Mouse (Mus musculus): Measurements from ENCODE around the gene Doc2g. TPM values are rescaled to one million over a fixed set of nuclear protein-coding genes. Genes with fewer than 3 reads are reported as not detected.

Gene Doc2g
- polyA plus RNA-seq, 1 experiment = 2.5 TPM

DNA sequence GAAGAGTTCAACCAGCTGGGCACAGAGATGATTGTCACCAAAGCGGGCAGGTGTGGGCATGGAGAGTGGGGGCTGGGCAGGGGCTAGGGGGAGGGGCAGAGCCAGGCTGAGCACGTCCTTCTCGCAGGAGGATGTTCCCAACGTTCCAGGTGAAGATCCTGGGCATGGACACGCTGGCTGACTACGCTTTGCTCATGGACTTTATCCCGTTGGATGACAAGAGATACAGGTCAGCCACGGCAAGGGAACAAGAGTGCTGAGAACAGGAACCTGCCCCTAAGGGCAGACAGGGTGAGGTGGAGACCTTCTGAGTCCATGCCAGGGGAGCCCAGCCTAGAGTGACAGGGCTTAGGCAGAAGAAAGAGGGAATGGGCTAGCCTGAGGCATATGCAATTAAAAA, 6.4 kb upstream of the Doc2g start:
- TF ChIP-seq SRF (IDR thresholded peaks at IDR 0.05; ENCODE audit: control insufficient read depth, insufficient read length, low read depth) (no peak), TCF12 (IDR thresholded peaks at IDR 0.05; ENCODE audit: insufficient read depth, poor library complexity, severe bottlenecking) (no peak), MAX (IDR thresholded peaks at IDR 0.05; ENCODE audit: low read depth) (no peak), CEBPB (IDR thresholded peaks at IDR 0.05; ENCODE audit: insufficient read depth, poor library complexity, severe bottlenecking) (no peak), MYOG (IDR thresholded peaks at IDR 0.05; ENCODE audit: control insufficient read depth in 1 of 3, insufficient read depth in 1 of 3, insufficient read length in 2 of 3, low read depth in 2 of 3) (no peak), E2F4 (IDR thresholded peaks at IDR 0.05; ENCODE audit: insufficient read depth) (no peak), REST (IDR thresholded peaks at IDR 0.05; ENCODE audit: insufficient read depth, insufficient read length) (no peak), TCF3 (IDR thresholded peaks at IDR 0.05; ENCODE audit: insufficient read length, low read depth) (no peak), MYOD1 (IDR thresholded peaks at IDR 0.05; ENCODE audit: control insufficient read depth in 1 of 3, insufficient read length in 2 of 3, low read depth in 2 of 3) (no peak), POLR2A (IDR thresholded peaks at IDR 0.05; ENCODE audit: insufficient read length, low read depth) (no peak), USF1 (IDR thresholded peaks at IDR 0.05; ENCODE audit: low read depth) (no peak), POLR2AphosphoS2 (IDR thresholded peaks at IDR 0.05; ENCODE audit: insufficient read length, low read depth) (no peak)
- no peak overlapping the region for H3K4me3 ChIP-seq
- no peaks in the 10 kb centered on the region for H3K79me2 ChIP-seq (ENCODE audit: control insufficient read depth, insufficient read depth)
- H3ac ChIP-seq (ENCODE audit: control insufficient read depth, insufficient read length) = no peak overlapping the region
- peaks cover 18% of the 10 kb centered on the region for H3K27me3 ChIP-seq (ENCODE audit: control insufficient read depth, insufficient read depth, insufficient read length)
- no peak overlapping the region for H3K4me2 ChIP-seq (ENCODE audit: low read depth)
- no peaks in the 10 kb centered on the region for H3K36me3 ChIP-seq (ENCODE audit: control insufficient read depth, insufficient read depth)

DNA sequence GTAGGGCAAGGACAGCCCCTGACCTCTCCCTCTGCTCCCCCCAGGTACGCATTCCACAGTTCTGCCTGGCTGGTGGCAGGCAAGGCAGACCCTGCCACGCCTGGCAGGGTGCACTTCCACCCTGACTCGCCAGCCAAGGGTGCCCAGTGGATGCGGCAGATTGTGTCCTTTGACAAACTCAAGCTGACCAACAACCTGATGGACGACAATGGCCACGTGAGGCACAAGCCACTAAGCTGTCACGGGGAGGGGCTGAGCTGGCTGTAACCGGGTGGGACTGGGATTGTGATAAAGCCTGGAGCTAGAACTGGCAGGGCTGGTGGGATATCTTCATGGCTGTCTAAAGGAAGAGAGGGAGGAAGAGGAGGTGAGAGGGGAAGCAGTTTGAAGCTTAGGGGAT, 5.9 kb upstream of the Doc2g start:
- Histone ChIP-seq H3K4me2 (ENCODE audit: low read depth) (no peak overlapping the region), H3ac (ENCODE audit: control insufficient read depth, insufficient read length) (no peak overlapping the region), H3K36me3 (ENCODE audit: control insufficient read depth, insufficient read depth) (no peaks in the 10 kb centered on the region), H3K4me3 (no peak overlapping the region), H3K27me3 (ENCODE audit: control insufficient read depth, insufficient read depth, insufficient read length) (peaks cover 13% of the 10 kb centered on the region), H3K79me2 (ENCODE audit: control insufficient read depth, insufficient read depth) (no peaks in the 10 kb centered on the region)
- no peak for TF ChIP-seq POLR2AphosphoS2 (IDR thresholded peaks at IDR 0.05; ENCODE audit: insufficient read length, low read depth)
- no peak for TF ChIP-seq CEBPB (IDR thresholded peaks at IDR 0.05; ENCODE audit: insufficient read depth, poor library complexity, severe bottlenecking)
- no peak for TF ChIP-seq E2F4 (IDR thresholded peaks at IDR 0.05; ENCODE audit: insufficient read depth)
- TF ChIP-seq USF1 (IDR thresholded peaks at IDR 0.05; ENCODE audit: low read depth) = no peak
- no peak for TF ChIP-seq REST (IDR thresholded peaks at IDR 0.05; ENCODE audit: insufficient read depth, insufficient read length)
- TF ChIP-seq TCF3 (IDR thresholded peaks at IDR 0.05; ENCODE audit: insufficient read length, low read depth) = no peak

DNA sequence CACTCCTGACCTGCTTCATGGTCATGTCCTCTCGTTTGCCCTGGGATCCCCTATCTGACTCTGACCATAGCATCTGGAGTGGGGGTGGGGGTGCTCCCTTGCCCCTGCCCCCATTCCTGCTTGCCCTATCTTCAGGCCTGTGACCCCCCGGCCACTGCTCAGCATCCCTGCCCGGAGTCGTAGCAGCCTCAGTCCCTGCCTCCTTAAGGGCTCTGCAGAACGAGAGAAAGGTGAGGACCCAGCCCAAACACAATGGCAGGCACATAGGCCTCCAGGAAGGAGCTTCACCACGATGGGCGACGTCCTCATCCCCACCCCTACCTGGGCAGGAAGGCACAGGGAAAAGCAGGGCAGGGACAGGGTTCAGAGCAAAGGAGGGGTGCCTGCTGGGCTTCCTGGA, 4.8 kb upstream of the Doc2g start:
- Histone ChIP-seq H3K27me3 (ENCODE audit: control insufficient read depth, insufficient read depth, insufficient read length) (peaks cover 2% of the 10 kb centered on the region), H3ac (ENCODE audit: control insufficient read depth, insufficient read length) (no peak overlapping the region), H3K36me3 (ENCODE audit: control insufficient read depth, insufficient read depth) (no peaks in the 10 kb centered on the region), H3K4me2 (ENCODE audit: low read depth) (no peak overlapping the region), H3K4me3 (no peak overlapping the region), H3K79me2 (ENCODE audit: control insufficient read depth, insufficient read depth) (no peaks in the 10 kb centered on the region)
- TF ChIP-seq TCF12 (IDR thresholded peaks at IDR 0.05; ENCODE audit: insufficient read depth, poor library complexity, severe bottlenecking) (no peak), POLR2AphosphoS2 (IDR thresholded peaks at IDR 0.05; ENCODE audit: insufficient read length, low read depth) (no peak), REST (IDR thresholded peaks at IDR 0.05; ENCODE audit: insufficient read depth, insufficient read length) (no peak), MYOD1 (IDR thresholded peaks at IDR 0.05; ENCODE audit: control insufficient read depth in 1 of 3, insufficient read length in 2 of 3, low read depth in 2 of 3) (no peak), MYOG (IDR thresholded peaks at IDR 0.05; ENCODE audit: control insufficient read depth in 1 of 3, insufficient read depth in 1 of 3, insufficient read length in 2 of 3, low read depth in 2 of 3) (no peak), CEBPB (IDR thresholded peaks at IDR 0.05; ENCODE audit: insufficient read depth, poor library complexity, severe bottlenecking) (no peak), USF1 (IDR thresholded peaks at IDR 0.05; ENCODE audit: low read depth) (no peak), POLR2A (IDR thresholded peaks at IDR 0.05; ENCODE audit: insufficient read length, low read depth) (no peak), MAX (IDR thresholded peaks at IDR 0.05; ENCODE audit: low read depth) (no peak), E2F4 (IDR thresholded peaks at IDR 0.05; ENCODE audit: insufficient read depth) (no peak), TCF3 (IDR thresholded peaks at IDR 0.05; ENCODE audit: insufficient read length, low read depth) (no peak), SRF (IDR thresholded peaks at IDR 0.05; ENCODE audit: control insufficient read depth, insufficient read length, low read depth) (no peak)

DNA sequence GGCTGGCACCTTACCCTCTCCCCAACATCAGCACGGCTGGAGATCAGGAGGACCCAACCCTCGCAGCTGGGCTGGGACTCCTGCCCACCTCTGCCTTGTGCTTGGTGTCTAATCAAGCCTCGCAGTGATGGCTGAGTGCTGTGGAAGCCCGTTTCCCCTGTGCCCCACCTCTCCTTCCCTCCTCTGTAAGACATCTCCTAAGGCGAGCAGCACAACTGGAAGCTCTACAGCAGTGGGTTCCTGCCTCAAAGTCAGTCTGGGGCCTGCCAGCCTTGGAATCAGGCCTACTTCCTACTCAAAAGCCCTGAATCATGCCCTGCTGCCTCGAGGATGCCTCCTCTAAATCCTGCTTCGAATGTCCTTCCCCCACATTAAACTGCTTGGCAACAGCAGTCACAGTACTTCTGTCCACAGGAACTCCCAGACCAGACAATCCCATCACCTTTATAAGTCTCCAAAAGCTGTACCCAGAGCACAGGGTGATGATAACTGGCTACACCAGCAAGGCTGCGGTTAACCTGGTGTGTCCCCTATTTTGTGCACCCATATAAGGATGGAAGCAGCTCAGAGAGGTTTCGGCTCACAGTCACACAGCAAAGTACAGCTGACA, 3.9 kb upstream of the Doc2g start:
- Histone ChIP-seq H3ac (ENCODE audit: control insufficient read depth, insufficient read length) (no peak overlapping the region), H3K27me3 (ENCODE audit: control insufficient read depth, insufficient read depth, insufficient read length) (no peaks in the 10 kb centered on the region), H3K4me3 (peak overlapping the region; percentile 35), H3K36me3 (ENCODE audit: control insufficient read depth, insufficient read depth) (no peaks in the 10 kb centered on the region), H3K79me2 (ENCODE audit: control insufficient read depth, insufficient read depth) (no peaks in the 10 kb centered on the region), H3K4me2 (ENCODE audit: low read depth) (peak overlapping the region; percentile 87)
- no peak for TF ChIP-seq POLR2A (IDR thresholded peaks at IDR 0.05; ENCODE audit: insufficient read length, low read depth)
- TF ChIP-seq SRF (IDR thresholded peaks at IDR 0.05; ENCODE audit: control insufficient read depth, insufficient read length, low read depth) = no peak

DNA sequence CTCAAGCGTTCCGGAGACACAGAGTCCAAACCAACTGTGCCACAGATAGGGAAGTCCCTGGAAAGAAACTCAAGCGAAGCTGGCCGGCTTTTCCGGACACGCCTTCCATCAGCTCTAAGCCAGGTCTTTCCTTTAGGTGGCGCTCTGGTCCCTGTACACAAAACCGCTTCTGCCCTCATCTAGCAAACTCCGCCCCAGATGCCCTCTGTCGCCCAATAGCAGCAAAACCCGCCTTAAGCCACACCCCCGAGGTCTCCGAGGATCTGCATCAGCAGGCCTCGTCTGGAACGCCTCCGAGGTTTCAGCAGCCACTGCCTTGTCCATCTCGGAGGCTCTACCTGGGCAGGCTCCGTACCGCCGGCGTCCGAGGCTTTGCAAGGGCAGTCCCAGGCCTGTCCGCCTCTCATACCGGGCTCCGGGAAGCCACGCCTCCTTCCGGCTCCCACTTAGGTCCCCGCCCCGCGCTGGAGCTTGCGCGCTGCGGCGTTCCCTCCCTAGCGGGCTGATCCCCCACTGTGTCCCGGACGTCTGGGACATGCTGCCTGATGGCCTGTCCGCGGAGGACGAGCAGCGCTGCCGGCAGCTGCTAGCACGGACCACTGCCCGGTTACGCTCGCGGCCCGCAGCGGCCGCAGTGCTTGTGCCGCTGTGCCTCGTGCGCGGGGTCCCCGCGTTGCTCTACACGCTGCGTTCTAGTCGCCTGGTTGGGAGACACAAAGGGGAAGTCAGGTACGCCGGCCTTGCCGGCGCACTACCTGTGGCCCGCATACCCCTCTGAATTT, 2.8 kb upstream of the Doc2g start, which contains the start of the genes Nudt8 and Gm49405:
TSS of gene Nudt8 (plus strand) at position 462 of the 782 bp plus-strand sequence.
TSS of gene Gm49405 (plus strand) at position 508 of the 782 bp plus-strand sequence.
- Histone ChIP-seq H3K79me2 (ENCODE audit: control insufficient read depth, insufficient read depth) (no peaks in the 10 kb centered on the region), H3K4me2 (ENCODE audit: low read depth) (peak within 1 kb of the TSS; percentile 87), H3K27me3 (ENCODE audit: control insufficient read depth, insufficient read depth, insufficient read length) (no peaks in the 10 kb centered on the region), H3K36me3 (ENCODE audit: control insufficient read depth, insufficient read depth) (peaks cover under 1% of the 10 kb centered on the region), H3K4me3 (peak within 1 kb of the TSS; percentile 35), H3ac (ENCODE audit: control insufficient read depth, insufficient read length) (peak within 1 kb of the TSS; percentile 21)
- TF ChIP-seq POLR2AphosphoS2 (IDR thresholded peaks at IDR 0.05; ENCODE audit: insufficient read length, low read depth) (peak; percentile 96), CEBPB (IDR thresholded peaks at IDR 0.05; ENCODE audit: insufficient read depth, poor library complexity, severe bottlenecking) (no peak), TCF12 (IDR thresholded peaks at IDR 0.05; ENCODE audit: insufficient read depth, poor library complexity, severe bottlenecking) (no peak), MAX (IDR thresholded peaks at IDR 0.05; ENCODE audit: low read depth) (no peak), REST (IDR thresholded peaks at IDR 0.05; ENCODE audit: insufficient read depth, insufficient read length) (no peak), MYOD1 (IDR thresholded peaks at IDR 0.05; ENCODE audit: control insufficient read depth in 1 of 3, insufficient read length in 2 of 3, low read depth in 2 of 3) (peak in 1 of 3 experiments; percentile 80), TCF3 (IDR thresholded peaks at IDR 0.05; ENCODE audit: insufficient read length, low read depth) (no peak), POLR2A (IDR thresholded peaks at IDR 0.05; ENCODE audit: insufficient read length, low read depth) (peak; percentile 99), E2F4 (IDR thresholded peaks at IDR 0.05; ENCODE audit: insufficient read depth) (no peak), MYOG (IDR thresholded peaks at IDR 0.05; ENCODE audit: control insufficient read depth in 1 of 3, insufficient read depth in 1 of 3, insufficient read length in 2 of 3, low read depth in 2 of 3) (peak in 2 of 3 experiments; percentile 59 to 66), SRF (IDR thresholded peaks at IDR 0.05; ENCODE audit: control insufficient read depth, insufficient read length, low read depth) (no peak), USF1 (IDR thresholded peaks at IDR 0.05; ENCODE audit: low read depth) (no peak)
